Mouse (Mus musculus): ENCODE results near the gene Ces2h. TPM values are rescaled to one million over a fixed set of nuclear protein-coding genes. Genes with fewer than 3 reads are reported as not detected.
A peak's percentile ranks its signal among the peaks of the same experiment; 100 is the strongest.
"Not testable (repeated sequence)": the region's sequence is repeated elsewhere in the genome, so short reads cannot be mapped to it uniquely, and the experiment has no call there.

Ces2h gene
- polyA plus RNA-seq, 1 experiment from 2014 or later, result not detected

DNA sequence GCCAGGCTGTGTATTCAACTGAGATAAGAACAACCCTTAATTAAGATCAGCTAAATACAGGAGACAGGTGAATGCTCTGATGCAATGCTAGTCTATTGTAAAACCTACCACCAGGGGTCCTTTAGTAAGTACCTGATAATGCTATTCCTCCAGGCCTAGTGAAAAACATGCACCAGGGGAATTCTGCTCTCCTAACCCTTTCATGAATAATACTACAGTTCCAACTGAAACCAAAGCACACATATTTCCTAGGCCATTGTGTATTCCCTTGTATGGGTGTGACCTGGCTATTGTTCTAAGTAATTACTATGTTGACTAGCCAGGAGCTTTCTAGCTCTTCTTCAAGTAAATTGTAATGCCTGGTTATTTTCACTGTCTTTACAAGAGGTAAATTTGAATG lies 59.4 kb downstream of the Ces2h start:
- H3K4me2 ChIP-seq (replicated peaks; ENCODE audit: low read depth, low read length), result no peak overlapping the region
- ATAC-seq (ENCODE audit: low FRiP score) (no peak), DNase-seq (ENCODE audit: low spot score) (no peak)
- H3K27ac ChIP-seq (ENCODE audit: low read depth, low read length), result no peak overlapping the region
- no peaks in the 10 kb centered on the region for H3K27me3 ChIP-seq (ENCODE audit: control insufficient read depth, insufficient read depth, low read length)
- no peaks in the 10 kb centered on the region for H3K9me3 ChIP-seq (ENCODE audit: control insufficient read depth, low read length)
- H3K36me3 ChIP-seq (ENCODE audit: control insufficient read depth, insufficient read depth, low read length), result no peaks in the 10 kb centered on the region
- no peaks in the 10 kb centered on the region for H3K4me1 ChIP-seq (replicated peaks; ENCODE audit: control insufficient read depth, insufficient read depth, low read length)
- H3K9ac ChIP-seq (ENCODE audit: low read depth, low read length), result no peak overlapping the region
- H3K4me3 ChIP-seq (ENCODE audit: low read depth, low read length), result no peak overlapping the region

DNA sequence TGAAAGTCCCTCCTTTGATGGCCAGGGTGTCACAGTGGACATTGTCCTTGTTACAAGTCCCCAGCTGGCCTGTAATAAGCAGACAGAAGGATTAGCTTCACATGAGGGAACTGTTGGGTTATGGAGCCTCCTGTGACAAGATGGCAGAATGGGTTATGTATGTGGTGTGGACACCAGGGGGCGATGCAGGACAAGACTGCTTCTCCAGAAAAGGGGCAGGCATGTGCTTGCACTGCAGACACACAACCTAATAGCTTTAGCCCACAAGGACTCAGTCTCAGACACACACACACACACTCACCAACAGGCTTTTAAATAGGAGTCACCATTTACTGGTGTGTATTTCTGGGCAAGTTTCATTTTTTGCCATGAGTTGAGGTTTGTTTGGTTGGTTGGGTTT lies 66.1 kb downstream of the Ces2h start:
- H3K27me3 ChIP-seq (ENCODE audit: control insufficient read depth, insufficient read depth, low read length), result no peaks in the 10 kb centered on the region
- no peak overlapping the region for H3K27ac ChIP-seq (ENCODE audit: low read depth, low read length)
- peak; percentile 69 for DNase-seq (ENCODE audit: low spot score)
- H3K4me2 ChIP-seq (replicated peaks; ENCODE audit: low read depth, low read length), result no peak overlapping the region
- H3K9ac ChIP-seq (ENCODE audit: low read depth, low read length), result no peak overlapping the region
- peak; percentile 57 for ATAC-seq (ENCODE audit: low FRiP score)
- 19% methylated on average over 1 of the region's 1 CpGs for WGBS
- H3K36me3 ChIP-seq (ENCODE audit: control insufficient read depth, insufficient read depth, low read length), result no peaks in the 10 kb centered on the region
- H3K4me3 ChIP-seq (ENCODE audit: low read depth, low read length), result no peak overlapping the region
- H3K4me1 ChIP-seq (replicated peaks; ENCODE audit: control insufficient read depth, insufficient read depth, low read length), result no peaks in the 10 kb centered on the region
- H3K9me3 ChIP-seq (ENCODE audit: control insufficient read depth, low read length), result no peaks in the 10 kb centered on the region

DNA sequence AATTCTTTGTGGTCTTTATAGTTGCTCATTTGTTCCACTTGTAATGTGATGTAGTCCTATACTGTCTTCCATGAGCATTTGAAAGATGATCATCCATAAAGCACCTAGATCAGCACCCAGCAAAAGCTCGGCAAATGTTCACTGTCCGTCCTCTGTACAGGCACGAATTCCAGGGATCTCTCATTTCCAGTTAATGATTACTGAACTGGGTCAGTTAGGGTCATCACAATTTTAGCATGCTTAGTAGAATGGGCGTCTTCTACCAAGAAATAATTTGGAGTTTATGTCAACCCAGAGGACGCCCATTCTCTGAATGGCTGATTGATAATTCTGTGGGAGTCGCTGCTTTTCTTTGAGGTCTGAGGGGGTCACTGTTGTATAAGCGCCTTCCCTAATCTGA lies 67.3 kb downstream of the Ces2h start:
- not testable (repeated sequence) for H3K36me3 ChIP-seq (ENCODE audit: control insufficient read depth, insufficient read depth, low read length); H3K27ac ChIP-seq (ENCODE audit: low read depth, low read length); H3K4me2 ChIP-seq (replicated peaks; ENCODE audit: low read depth, low read length); DNase-seq (ENCODE audit: low spot score); H3K4me3 ChIP-seq (ENCODE audit: low read depth, low read length); H3K9ac ChIP-seq (ENCODE audit: low read depth, low read length); H3K27me3 ChIP-seq (ENCODE audit: control insufficient read depth, insufficient read depth, low read length); ATAC-seq (ENCODE audit: low FRiP score); H3K4me1 ChIP-seq (replicated peaks; ENCODE audit: control insufficient read depth, insufficient read depth, low read length); H3K9me3 ChIP-seq (ENCODE audit: control insufficient read depth, low read length)
- 76% methylated on average over 7 of the region's 7 CpGs for WGBS

DNA sequence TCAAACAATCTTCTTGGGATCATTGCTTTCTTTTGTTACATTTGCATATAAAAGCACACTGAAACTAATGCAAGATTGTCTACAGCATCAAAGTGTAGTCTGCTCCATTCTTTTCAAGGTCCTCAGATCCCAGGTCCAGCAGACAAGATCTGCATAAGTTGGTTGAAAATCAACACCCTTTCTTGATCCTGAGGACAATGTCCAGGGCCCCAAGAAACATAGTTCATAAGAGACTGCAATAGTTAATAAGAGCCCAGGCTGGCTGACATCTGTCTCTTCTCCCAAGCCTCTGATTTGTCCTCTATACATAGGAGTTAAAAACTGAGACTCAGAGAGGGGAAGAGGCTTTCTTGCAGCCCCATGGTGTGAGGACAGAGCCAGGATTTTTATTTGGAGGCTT lies 68.3 kb downstream of the Ces2h start:
- Histone ChIP-seq H3K27me3 (ENCODE audit: control insufficient read depth, insufficient read depth, low read length) (no peaks in the 10 kb centered on the region), H3K36me3 (ENCODE audit: control insufficient read depth, insufficient read depth, low read length) (no peaks in the 10 kb centered on the region), H3K4me1 (replicated peaks; ENCODE audit: control insufficient read depth, insufficient read depth, low read length) (no peaks in the 10 kb centered on the region), H3K4me3 (ENCODE audit: low read depth, low read length) (no peak overlapping the region), H3K27ac (ENCODE audit: low read depth, low read length) (no peak overlapping the region), H3K9ac (ENCODE audit: low read depth, low read length) (no peak overlapping the region), H3K9me3 (ENCODE audit: control insufficient read depth, low read length) (no peaks in the 10 kb centered on the region), H3K4me2 (replicated peaks; ENCODE audit: low read depth, low read length) (no peak overlapping the region)
- DNase-seq (ENCODE audit: low spot score) (no peak), ATAC-seq (ENCODE audit: low FRiP score) (no peak)

Other genes starting within 250 kb of the Ces2h start
- gene Ces2b, start 169.3 kb upstream of the Ces2h start, polyA plus RNA-seq (2014; fragmentation: Nextera tagmentation; extraction: Ambion mirVana), result 0.17 TPM in 1 of 2 replicates, not detected in the other
- not detected in 2 replicates for gene Ces2c, start 153.8 kb upstream of the Ces2h start, polyA plus RNA-seq (2014; fragmentation: Nextera tagmentation; extraction: Ambion mirVana)
- gene Ces2e, start 74.6 kb upstream of the Ces2h start, polyA plus RNA-seq (2014; fragmentation: Nextera tagmentation; extraction: Ambion mirVana), result not detected in 2 replicates
- not detected in 2 replicates for gene Ces2f, start 53.5 kb upstream of the Ces2h start, polyA plus RNA-seq (2014; fragmentation: Nextera tagmentation; extraction: Ambion mirVana)
- not detected in 2 replicates for gene Ces2g, start 39.1 kb upstream of the Ces2h start, polyA plus RNA-seq (2014; fragmentation: Nextera tagmentation; extraction: Ambion mirVana)
- gene Ces3a, start 47.7 kb downstream of the Ces2h start, polyA plus RNA-seq (2014; fragmentation: Nextera tagmentation; extraction: Ambion mirVana), result not detected in 2 replicates
- gene Ces3b, start 82.9 kb downstream of the Ces2h start, polyA plus RNA-seq (2014; fragmentation: Nextera tagmentation; extraction: Ambion mirVana), result not detected in 2 replicates
- not detected in 2 replicates for gene Ces4a, start 130.9 kb downstream of the Ces2h start, polyA plus RNA-seq (2014; fragmentation: Nextera tagmentation; extraction: Ambion mirVana)
- 65.1 and 69.0 TPM in 2 replicates for gene Cbfb, start 169.8 kb downstream of the Ces2h start, polyA plus RNA-seq (2014; fragmentation: Nextera tagmentation; extraction: Ambion mirVana)
- gene D230025D16Rik, start 224.3 kb downstream of the Ces2h start, polyA plus RNA-seq (2014; fragmentation: Nextera tagmentation; extraction: Ambion mirVana), result 33.2 and 34.1 TPM in 2 replicates

Data from hindbrain, embryonic 11.5 days (tissue).